Mouse (Mus musculus) layer of hippocampus, adult 18-20 months (tissue): ENCODE data around the gene Mgat4c. TPM values are rescaled to one million over a fixed set of nuclear protein-coding genes. Genes with fewer than 3 reads are reported as not detected.
"Not testable (repeated sequence)": the region's sequence is repeated elsewhere in the genome, so short reads cannot be mapped to it uniquely, and the experiment has no call there.

ENCODE experiments used
- DNase-seq, 2 experiments: peaks; one replicate each; pipeline ENCODE4 v3.0.0; 2022; ENCODE audit warnings: low spot score in 2 of 2
- total RNA-seq, 2 experiments: library from RNA; stranded (reverse); gene quantifications; 2 replicates each; pipeline ENCODE4 v1.2.3; 2021

The Mgat4c gene
- total RNA-seq, 2 experiments from 2014 or later = 19.6 to 19.7 TPM

- DNase-seq = no peak
Observed at GRCm38 (mm10) chr10:102123153-102123552, 441.9 kb downstream of the Mgat4c start.

- DNase-seq = no peak
Observed at GRCm38 (mm10) chr10:102127340-102127739, 446.1 kb downstream of the Mgat4c start.

- DNase-seq = no peak
Observed at GRCm38 (mm10) chr10:102154865-102155264, 473.6 kb downstream of the Mgat4c start.

DNA sequence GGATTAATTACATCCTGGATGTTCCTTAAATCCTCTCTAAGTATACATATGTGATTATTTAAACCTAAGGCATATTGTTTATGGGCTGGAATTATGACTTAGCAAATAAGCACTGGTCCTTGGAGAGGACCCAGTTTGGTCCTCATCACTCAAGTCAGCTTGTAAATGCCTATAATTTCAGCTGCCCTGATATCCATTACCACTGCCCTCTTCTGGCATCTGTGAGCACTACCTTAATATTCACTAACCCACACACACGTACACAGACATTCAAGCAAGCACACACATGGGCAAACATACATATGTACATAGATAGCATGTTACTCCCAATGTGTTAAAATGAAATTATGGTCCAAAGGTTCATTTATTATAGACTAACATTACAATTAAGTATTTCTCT, 474.6 kb downstream of the Mgat4c start:
- DNase-seq = no peak

GRCm38 (mm10) chr10:102158809-102159208, 477.5 kb downstream of the Mgat4c start:
- peak; percentile 5 to 42 for DNase-seq

- DNase-seq = peak in 1 of 2 experiments; percentile 33
Observed at GRCm38 (mm10) chr10:102184726-102185125, 503.4 kb downstream of the Mgat4c start.

- no peak for DNase-seq
Observed at GRCm38 (mm10) chr10:102191646-102192045, 510.4 kb downstream of the Mgat4c start.

DNA sequence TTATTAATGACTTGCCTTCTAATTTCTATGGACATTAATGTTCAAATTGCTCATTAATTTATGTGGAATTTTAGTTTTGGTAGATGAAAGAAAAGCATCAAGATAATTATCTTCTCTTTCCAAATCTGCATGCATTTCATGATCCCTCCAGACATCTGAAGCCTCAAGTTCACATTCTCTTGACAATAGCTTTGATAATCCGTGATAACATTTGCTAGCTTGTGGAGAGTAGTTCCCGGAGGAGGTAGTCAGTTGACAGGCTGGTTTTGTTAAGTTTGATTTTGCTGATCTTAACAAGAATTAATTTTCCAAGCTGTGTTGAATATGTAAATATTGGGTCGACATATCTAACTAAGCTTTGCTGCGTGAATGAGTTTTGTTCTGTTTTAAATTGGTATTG, 515.6 kb downstream of the Mgat4c start:
- DNase-seq = no peak

DNA sequence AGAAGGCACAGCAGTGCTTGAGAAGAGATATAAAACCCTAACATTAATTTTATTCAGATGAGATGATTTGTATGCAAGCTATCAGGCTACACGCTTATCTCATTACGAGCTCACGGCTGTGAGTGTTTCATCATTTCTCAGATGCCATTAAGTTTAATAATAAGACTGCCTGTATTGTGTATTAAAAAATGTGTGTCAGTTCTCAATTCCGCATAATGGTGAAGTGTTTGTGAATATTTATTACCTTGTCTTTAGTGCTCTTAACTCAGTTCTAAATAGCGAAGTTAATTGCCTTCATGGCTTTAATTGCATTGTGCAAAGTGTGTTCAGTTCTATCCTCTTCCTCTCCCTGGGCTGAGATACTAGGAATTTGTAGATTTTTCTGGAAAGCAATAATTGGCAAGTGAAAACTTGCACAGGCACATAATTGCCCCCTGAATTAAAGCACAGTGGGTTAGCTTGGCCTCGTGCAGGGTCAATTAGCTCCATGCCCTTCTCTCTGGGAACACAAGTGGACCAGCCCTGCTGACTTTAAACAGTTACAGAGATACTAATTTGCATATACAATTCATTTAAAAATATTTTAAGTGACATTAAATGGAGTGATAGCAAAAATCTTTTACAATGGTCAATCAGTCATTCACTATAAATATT, 557.4 kb downstream of the Mgat4c start:
- DNase-seq = no peak

DNA sequence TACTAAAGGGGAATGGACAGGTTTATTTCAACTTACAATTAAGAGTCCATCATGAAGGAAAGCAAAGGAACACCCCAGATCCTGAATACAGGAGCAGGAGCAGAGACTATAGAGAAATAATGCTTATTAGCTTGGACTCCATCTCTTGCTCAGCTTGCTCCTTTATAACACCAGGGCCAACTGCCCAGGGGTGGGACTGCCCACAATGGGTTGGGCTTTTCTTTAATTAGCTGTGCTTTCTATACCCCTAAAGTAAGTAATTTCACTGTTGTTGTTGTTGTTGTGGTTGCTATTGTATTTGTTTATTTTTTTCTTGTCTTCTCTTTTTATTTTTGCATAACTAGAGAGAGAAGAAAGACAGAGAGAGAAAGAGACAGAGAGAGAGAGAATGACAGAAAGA, 562.6 kb downstream of the Mgat4c start:
- DNase-seq = no peak

DNA sequence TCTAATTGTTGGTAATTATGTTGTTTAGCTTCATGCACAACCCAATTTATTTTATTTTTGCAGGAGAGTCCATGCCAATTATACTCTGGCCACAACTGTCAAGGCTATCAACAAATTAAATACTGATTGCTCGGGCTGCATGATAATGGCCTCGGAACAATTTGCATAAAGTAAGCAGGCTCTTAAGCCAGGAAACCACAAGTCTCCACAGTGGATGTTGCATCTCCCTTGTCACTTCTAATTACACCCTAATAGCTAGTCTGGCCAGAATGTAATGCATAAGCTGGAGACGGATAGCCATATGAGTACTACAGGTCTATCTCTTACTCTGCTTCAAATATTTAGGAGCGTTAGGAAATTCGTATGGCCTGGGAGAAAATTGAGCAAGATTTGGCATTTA, 563.3 kb downstream of the Mgat4c start:
- DNase-seq = no peak

GRCm38 (mm10) chr10:102245269-102245668, 564.0 kb downstream of the Mgat4c start:
- no peak for DNase-seq

DNA sequence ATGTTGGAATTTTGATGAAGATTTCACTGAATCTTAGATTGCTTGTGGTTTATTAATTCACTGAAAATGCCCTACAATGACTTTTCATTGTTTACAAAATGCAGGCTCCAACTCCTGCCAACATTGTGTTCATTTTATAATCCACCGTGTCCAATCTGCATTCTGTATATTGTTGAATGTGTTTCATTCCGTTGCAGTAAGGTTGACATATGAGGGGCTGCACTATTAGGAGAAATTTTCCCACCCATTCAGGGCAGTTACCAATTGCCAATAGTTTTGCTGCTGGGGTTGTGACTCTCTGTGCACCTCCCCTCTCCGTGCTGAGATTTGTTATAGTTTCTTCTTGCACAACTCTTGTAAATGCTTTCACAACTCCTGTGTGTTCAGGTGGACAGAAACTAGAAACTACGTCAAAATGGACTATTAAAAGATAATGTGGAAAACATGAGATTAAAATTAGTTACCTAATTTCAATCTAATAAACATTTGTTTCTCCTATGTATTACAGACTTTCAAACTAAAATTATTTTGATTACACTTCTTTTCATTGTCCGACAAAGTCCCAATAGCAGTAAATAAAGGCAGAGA, 627.7 kb downstream of the Mgat4c start:
- no peak for DNase-seq

DNA sequence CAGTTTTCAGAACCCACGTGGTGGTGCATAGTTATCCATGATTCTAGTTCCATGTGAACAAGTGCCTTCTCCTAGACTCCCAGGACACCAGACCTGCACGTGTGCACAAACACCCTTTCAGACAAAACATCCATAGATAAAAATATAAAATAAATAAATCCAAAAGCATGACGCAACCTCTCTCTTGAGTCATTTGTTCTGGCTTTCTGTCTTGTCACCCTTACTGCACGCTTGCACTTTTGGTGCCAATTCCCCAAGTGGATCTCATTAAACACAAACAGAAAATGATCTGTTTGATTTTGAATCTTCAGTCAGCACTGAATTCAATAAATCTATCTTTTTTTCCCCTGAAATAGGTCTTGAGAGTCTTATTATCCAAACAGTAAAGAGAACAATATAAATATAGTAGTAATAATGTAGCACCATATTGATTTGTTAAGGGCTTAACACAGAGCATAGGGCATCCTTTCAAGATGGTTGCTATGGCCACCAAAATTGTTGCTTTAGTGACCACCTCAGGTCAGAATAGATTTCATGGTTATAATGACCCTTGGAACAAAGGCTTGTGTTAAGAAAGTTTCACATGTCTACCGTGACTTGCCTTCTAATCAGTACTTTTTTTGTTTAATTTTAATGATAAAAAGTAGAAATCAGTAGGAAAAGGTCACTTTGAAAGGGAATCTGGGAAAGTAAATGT, 684.5 kb downstream of the Mgat4c start:
- DNase-seq = no peak

GRCm38 (mm10) chr10:102370576-102370975, 689.3 kb downstream of the Mgat4c start:
- DNase-seq = no peak

DNA sequence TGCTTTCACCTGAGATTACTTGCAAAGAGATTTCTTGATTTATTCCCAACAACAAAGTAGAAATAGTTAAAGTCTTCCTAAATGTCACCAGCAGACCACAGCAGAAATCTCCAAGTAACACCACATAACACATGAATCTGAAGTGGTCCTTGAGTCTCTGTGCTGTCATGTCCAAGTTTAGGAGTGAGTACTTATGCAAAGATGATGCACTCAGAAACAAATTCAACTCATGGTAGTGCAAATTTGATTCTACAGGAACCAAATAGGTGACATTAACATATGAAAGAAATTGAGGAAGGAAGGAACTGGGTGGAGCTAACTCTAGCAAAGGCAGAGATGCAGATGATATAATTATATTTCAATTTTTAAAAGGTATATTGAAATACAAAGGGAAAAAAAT, 690.8 kb downstream of the Mgat4c start:
- no peak for DNase-seq

DNA sequence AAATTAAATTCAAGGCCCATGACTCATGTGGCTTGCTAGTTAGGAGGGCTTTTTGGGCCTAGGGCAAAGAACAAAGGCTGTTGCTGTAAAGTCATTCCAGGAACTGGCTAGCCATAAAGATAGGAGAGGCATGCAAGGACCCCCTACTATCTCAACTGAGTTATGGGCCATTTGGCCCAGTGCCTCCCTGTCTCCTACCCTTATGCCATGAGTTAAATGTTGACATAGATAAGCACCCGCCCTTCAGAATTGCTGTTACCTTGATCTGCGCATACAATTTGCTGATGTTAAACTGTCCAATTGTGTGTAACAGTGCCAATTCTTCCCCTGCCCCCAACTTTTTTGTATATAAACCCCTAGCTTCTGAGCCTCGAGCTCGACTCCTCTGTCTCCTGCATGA, 692.8 kb downstream of the Mgat4c start:
- no peak for DNase-seq

DNA sequence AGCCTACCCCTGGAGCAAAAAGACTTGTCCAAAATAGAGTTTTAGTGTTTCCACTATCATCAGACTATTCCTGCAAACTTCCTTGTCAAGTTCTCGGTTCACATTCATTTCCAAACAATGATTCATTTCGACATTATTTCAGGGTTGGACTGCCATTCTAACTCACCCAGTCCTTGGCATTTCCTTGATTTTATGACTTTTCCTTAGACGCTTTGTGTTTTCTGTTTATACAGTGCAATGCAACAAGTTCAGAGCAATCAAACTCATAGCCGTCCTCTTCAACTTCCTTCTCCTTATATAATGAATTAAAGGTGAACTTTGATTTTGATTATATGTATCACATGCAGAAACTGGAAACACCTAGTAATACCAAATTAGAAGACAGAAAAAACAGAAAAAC, 696.1 kb downstream of the Mgat4c start:
- no peak for DNase-seq

DNA sequence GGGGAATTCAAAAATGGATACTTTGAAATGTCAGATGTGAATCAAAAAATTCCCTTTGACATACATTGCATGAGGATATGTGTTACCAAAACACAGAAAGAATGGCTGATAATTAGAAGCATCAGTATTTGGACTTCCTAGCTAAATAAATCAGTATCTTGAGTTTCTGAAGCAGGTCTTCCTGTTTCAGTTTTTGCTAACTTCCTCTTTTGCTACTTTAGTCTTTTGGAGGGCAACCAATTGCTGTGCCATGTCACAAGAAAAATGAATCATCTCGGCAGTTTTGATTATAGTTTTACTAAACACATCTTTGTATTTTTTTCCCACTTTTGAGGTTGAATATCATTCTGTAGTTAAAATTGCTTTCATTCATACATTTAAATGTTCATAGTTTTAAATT, 707.9 kb downstream of the Mgat4c start:
- DNase-seq = no peak

GRCm38 (mm10) chr10:102417654-102418272, 736.5 kb downstream of the Mgat4c start:
- DNase-seq = peak in 1 of 2 experiments; percentile 9

DNA sequence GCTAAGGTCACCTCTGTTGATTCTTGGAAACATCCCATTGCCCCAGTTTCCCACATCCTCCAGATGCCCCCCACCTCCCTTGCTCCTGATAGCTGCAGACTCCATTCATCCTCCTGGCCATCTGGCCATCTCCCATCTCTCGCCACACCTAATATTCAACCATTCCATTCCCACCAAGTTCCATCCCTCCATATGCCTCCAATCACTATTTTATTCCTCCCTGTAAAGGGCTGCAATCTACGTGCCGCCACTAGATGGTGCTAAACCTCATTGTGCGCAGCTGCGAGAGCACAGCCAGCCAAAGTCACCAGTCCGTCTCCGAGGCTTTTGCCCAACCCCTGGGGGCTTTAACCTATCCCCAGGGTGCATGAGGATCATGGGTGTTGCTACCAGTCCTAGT, 753.8 kb downstream of the Mgat4c start:
- peak in 1 of 2 experiments; percentile 17 for DNase-seq

GRCm38 (mm10) chr10:102435467-102435866, 754.2 kb downstream of the Mgat4c start:
- not testable (repeated sequence) for DNase-seq
